Mouse (Mus musculus): Measurements from ENCODE around the gene Upk2.

Upk2 gene

GRCm38 (mm10) chr9:44483041-44483509 lies 28.3 kb upstream of the Upk2 start:
- TF ChIP-seq GATA4 (IDR thresholded peaks at IDR 0.05; ENCODE audit: insufficient replicate concordance, low read length), result no peak

- TF ChIP-seq GATA4 (IDR thresholded peaks at IDR 0.05; ENCODE audit: insufficient replicate concordance, low read length), result no peak
These were observed 27.8 kb upstream of the Upk2 start, which contains the start of gene Bcl9l for GRCm38 (mm10) chr9:44482552-44482951. TSS of gene Bcl9l (plus strand) at chr9:44482825.

- TF ChIP-seq GATA4 (IDR thresholded peaks at IDR 0.05; ENCODE audit: insufficient replicate concordance, low read length), result no peak
These were observed 27.3 kb upstream of the Upk2 start for GRCm38 (mm10) chr9:44482112-44482511.

GRCm38 (mm10) chr9:44479628-44480428 lies 25.1 kb upstream of the Upk2 start:
- TF ChIP-seq GATA4 (IDR thresholded peaks at IDR 0.05; ENCODE audit: insufficient replicate concordance, low read length), result no peak

- no peak for TF ChIP-seq GATA4 (IDR thresholded peaks at IDR 0.05; ENCODE audit: insufficient replicate concordance, low read length)
These were observed 24.3 kb upstream of the Upk2 start for GRCm38 (mm10) chr9:44478959-44479605.

GRCm38 (mm10) chr9:44478229-44478921 lies 23.6 kb upstream of the Upk2 start:
- TF ChIP-seq GATA4 (IDR thresholded peaks at IDR 0.05; ENCODE audit: insufficient replicate concordance, low read length), result no peak

GRCm38 (mm10) chr9:44477339-44478228 lies 22.8 kb upstream of the Upk2 start:
- TF ChIP-seq GATA4 (IDR thresholded peaks at IDR 0.05; ENCODE audit: insufficient replicate concordance, low read length), result no peak

- no peak for TF ChIP-seq GATA4 (IDR thresholded peaks at IDR 0.05; ENCODE audit: insufficient replicate concordance, low read length)
These were observed 21.2 kb upstream of the Upk2 start for GRCm38 (mm10) chr9:44475936-44476335.

- no peak for TF ChIP-seq GATA4 (IDR thresholded peaks at IDR 0.05; ENCODE audit: insufficient replicate concordance, low read length)
These were observed 19.6 kb upstream of the Upk2 start for GRCm38 (mm10) chr9:44474327-44474726.

- no peak for TF ChIP-seq GATA4 (IDR thresholded peaks at IDR 0.05; ENCODE audit: insufficient replicate concordance, low read length)
These were observed 18.4 kb upstream of the Upk2 start for GRCm38 (mm10) chr9:44473184-44473583.

GRCm38 (mm10) chr9:44468800-44469199 lies 14.0 kb upstream of the Upk2 start:
- no peak for TF ChIP-seq GATA4 (IDR thresholded peaks at IDR 0.05; ENCODE audit: insufficient replicate concordance, low read length)

- TF ChIP-seq GATA4 (IDR thresholded peaks at IDR 0.05; ENCODE audit: insufficient replicate concordance, low read length), result no peak
These were observed 13.4 kb upstream of the Upk2 start for GRCm38 (mm10) chr9:44468224-44468623.

GRCm38 (mm10) chr9:44461950-44462349 lies 7.2 kb upstream of the Upk2 start:
- no peak for TF ChIP-seq GATA4 (IDR thresholded peaks at IDR 0.05; ENCODE audit: insufficient replicate concordance, low read length)

GRCm38 (mm10) chr9:44457035-44457742 lies 2.4 kb upstream of the Upk2 start:
- no peak for TF ChIP-seq GATA4 (IDR thresholded peaks at IDR 0.05; ENCODE audit: insufficient replicate concordance, low read length)
